Mouse (Mus musculus) megakaryocyte-erythroid progenitor cell, adult 5-6 weeks (primary cell): Measurements from ENCODE around the gene Rasa2. TPM values are rescaled to one million over a fixed set of nuclear protein-coding genes. Genes with fewer than 3 reads are reported as not detected.
"Not testable (repeated sequence)": the region's sequence is repeated elsewhere in the genome, so short reads cannot be mapped to it uniquely, and the experiment has no call there.

ENCODE experiments used
- ATAC-seq: replicated peaks from 2 replicates; pipeline ENCODE4 v1.8.0; 2016; ENCODE audit warnings: mild to moderate bottlenecking, inconsistent platforms; ENCODE audit not compliant: severe bottlenecking, poor library complexity, low FRiP score, low TSS enrichment
- total RNA-seq, 2 experiments: library from RNA; stranded (forward) in 1 of 2; stranded (reverse) in 1 of 2; fragments of 200-1000, 215-1000 nt in 1 of 2; fragments of >200 nt in 1 of 2; fragmentation: Nextera tagmentation in 1 of 2; gene quantifications; 2 replicates each; pipeline ENCODE4 v1.2.3; 2014 to 2017

The Rasa2 gene
- total RNA-seq, 2 experiments from 2014 or later: 8.7 to 9.7 TPM

DNA sequence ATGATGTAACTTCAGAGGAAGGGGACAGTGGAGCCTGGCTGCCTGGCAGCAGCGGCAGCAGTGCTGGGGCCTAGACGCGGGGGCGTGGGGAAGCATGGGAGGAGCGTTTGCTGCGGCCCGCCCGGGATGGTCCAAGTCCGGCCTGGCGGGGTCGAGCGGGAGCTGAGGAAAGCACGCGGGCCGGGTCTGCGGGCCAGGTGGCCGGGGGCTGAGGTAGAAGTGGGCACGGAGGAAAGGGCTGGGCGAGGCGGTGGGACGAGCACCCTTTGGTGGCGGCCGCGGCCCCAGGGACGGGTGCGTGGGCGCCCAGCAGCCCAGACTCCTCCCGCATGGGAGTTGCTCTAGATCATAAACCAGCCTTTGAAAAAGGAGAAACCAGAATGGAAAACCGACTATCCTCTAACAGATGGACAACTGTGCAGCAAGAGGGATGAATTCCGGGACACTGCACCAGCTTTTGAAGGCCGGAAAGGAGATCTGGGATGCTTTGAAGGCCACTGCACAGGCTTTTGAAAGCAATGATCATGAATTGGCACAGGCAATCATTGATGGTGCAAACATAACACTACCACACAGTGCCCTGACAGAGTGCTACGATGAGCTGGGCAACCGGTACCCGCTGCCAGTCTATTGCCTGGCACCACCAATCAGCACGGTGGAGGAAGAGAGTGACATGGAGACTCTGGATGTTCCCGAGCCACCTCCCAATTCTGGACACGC lies 94.4 kb downstream of the Rasa2 start:
- peak; percentile 90 for ATAC-seq

DNA sequence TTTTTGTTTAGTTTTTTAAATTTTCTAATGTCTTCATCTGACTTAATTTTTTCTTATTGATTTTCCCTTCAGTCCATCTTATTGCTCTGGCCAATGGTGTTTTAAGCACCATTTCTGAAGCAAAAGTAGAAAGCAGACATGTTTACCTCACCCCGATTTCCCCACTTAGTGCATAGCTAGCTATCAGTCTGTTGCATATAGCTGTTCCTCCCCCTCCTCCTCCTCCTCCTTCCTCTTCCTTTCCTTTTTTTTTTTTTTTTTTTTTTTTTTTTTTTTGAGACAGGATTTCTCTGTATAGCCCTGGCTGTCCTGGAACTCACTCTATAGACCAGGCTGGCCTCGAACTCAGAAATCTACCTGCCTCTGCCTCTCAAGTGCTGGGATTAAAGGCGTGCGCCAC lies 95.3 kb downstream of the Rasa2 start:
- not testable (repeated sequence) for ATAC-seq

DNA sequence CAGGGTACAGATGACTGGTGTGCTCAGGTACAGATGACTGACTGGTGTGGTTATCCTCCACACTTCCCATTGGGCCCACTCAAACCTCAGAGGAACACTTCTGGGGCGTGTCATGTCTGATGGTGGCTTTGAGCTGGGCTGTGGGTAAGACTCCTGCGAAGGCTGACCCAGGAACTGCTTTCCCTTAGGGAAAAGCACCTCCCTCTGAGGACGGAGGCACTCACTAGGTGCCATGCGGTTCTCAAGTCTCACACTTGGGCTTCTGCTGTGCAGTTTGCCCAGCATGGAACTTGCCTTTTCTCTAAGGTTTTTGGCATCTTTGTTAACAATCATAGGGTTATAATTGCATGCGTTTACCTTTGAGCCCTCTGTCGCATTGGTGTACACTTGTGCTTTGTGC lies 96.0 kb downstream of the Rasa2 start:
- 0 out of 2 replicates have a peak, but pooled peaks have one; percentile 26 for ATAC-seq

DNA sequence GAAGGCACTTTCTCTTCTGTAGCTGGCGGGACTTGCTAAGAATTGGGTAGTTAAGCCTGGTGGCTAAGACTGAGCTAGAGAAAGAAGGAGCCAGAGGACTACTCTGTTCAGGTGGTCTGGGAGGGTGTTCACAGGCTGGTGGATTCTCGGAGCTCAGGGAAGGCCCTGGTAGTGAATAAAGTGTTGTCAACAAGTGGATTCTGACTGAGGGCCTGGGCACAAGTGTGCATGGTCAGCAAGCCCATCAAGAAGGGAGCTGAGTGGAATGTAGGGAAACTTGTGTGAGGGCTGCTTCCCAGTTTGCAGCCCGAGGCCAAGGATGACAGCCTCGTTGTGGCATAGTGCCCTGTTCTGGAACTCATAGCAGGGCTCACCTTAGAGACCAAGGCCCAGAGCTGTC lies 97.2 kb downstream of the Rasa2 start:
- no peak for ATAC-seq

DNA sequence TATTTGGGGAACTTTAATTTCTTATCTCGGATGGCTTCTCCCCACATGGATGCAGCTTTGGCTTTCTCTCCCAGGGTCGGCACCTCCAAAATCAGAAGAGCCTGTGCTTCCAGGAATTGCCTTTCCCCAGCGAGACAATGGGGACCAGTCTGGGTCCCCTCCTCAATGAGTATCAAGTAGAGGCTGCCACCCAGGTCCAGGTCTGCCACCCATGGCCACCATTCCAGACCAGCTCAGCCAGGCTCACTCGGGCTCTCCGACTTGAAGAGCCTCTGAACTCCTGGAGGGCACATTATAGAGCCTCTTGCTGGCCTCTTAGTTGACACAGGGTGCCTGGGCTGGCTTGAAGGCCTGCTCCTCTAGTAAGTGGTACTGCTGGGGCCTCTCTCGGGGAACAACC lies 97.9 kb downstream of the Rasa2 start:
- ATAC-seq: no peak

DNA sequence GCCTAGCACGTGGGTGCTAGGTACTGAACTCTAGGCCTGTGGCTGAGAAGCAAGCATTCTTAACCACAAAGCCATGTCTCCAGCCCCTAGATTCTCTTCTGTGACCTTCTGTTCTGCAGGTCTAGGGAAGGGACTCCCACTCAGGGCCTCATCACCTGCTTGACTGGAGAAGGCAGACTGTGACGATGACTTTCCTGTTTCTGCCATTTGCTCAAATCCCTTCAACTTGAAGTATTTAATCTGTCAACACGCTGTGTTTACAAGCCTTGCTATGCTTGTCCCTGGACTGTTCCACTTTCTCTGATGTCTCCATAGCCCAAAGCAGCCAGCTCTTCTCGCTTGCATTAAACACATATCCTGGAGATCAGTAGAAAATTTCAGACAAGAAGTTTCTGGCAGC lies 98.9 kb downstream of the Rasa2 start:
- ATAC-seq: no peak

DNA sequence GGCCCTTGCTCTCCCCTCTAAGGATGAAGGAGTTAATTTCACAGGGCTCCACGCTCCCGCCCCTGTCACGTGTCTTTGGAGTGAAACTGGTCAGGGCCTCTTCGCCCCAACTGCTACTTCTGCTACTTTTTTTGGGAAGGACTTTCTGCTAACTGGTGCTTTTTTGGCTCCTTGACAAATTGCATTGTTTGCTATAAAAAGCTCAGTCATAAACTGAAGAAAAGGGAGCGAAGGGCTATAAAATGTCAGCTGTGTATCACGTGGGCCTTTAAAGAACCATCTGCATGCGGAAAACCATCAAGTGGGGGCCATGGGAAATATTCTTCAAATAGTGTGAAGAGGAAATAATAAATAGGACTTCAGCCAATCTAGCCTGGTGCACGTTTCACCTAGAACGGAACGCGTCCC lies 100.7 kb downstream of the Rasa2 start:
- no peak for ATAC-seq

DNA sequence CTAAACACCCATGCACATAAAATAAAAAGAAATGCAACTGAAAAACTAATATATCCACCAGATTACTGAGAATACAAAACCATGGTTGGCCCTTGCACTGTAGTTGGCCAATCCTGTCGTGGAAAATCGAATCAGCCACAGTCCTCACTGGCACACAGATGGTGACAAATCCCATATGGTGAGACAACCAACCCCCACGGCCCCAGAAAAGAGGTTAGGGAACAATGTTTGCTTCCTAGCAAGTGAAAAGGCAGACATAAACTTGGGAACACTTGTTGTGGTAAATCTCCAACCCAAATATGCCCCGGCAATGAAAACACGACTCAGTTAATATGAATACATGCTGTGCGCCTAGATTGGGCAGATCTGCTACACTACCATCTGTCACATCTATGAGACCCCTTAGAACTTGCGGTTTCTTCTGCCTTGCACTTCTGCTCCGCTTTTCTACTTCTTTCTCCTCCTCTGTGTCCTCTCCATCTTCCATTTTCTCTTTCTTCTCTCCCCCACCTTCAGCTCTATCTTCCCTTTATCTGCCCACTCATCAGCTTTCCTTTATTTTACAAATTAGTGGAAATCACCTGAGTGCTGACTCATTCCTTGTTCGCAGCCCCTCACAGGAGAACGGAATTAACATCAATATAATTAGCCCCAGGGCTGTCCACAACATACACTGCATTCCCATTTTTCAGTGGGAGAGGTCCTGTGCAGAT lies 101.3 kb downstream of the Rasa2 start:
- no peak for ATAC-seq

DNA sequence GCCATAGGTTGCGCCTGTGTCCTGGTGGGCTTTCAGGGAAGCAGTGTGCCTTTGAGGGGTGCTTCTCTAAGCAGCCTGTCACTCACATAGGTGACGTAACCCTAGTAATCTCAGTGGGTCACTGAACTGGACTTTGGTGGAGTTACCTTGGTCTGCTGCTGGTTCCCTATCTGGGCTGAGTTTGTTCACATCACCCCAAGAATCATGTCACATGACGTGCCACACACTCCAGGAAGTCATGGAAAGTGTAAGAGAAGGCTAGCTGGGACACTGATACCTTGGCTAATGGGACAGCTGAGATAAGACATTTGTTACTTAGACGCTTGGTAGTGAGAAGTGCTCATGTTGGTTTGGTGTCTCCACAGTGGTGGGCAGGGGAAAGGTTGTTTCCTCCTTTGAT lies 105.4 kb downstream of the Rasa2 start:
- ATAC-seq: no peak

DNA sequence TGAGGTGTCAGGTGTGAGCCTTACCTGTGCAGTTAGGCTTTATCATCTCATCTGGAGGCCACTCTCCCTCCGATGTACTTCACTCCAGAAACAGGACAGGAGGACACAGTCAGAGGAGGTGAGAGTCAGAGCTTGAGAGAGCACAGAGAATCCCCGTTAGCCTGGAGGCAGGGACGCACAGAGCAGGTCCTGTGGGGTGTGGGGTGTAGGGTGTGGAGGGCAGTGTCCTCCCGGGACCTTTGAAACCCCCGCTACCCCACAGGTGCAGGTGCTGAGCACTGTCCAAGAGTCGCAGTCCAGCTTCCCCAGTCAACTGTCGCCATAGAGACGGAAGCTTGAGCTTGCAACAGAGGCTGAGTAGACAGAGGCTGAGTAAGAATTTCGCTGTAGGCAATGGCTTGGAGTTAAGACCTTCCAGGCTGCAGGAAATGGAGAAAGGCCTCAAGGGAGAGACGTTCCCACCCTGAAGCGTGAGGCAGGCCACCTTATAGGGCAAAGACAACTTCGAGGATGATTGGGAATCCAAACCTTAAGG lies 106.4 kb downstream of the Rasa2 start, which contains the start of gene Gm28729:
Gm28729 (minus strand) TSS at position 293 of the 535 bp plus-strand sequence.
- ATAC-seq: peak; percentile 23; the same call in 1 of the 2 replicates

DNA sequence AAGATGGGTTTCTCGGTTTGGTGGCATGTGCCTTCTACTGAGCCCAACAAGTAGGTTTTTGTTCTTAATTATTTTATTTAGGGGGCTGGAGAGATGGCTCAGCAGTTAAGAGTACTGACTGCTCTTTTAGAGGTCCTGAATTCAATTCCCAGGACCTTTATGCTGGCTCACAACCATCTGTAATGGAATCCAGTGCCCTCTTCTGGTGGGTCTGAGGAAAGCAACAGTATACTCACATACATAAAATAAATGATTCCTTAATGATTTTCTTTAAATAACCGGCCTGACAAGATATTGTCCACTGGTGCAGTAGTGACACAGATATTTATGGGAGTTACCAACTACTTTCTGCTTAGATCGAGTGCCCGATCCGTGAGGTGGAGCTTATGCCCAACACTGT lies 108.3 kb downstream of the Rasa2 start:
- ATAC-seq: no peak

DNA sequence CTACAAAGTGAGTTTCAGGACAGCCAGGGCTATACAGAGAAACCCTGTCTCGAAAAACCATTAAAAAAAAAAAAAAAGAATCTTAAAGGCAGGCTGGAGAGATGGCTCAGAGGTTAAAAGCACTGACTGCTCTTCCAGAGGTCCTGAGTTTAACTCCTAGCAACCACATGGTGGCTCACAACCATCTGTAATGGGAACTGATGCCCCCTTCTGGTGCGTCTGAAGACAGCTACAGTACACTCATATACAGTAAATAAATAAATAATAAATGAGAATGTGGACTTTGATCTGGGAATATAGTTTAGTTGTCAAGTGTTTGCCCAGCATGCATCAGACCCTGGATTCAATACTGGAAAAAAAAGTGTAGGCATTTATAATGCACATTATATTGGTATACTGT lies 109.8 kb downstream of the Rasa2 start:
- ATAC-seq: not testable (repeated sequence)

DNA sequence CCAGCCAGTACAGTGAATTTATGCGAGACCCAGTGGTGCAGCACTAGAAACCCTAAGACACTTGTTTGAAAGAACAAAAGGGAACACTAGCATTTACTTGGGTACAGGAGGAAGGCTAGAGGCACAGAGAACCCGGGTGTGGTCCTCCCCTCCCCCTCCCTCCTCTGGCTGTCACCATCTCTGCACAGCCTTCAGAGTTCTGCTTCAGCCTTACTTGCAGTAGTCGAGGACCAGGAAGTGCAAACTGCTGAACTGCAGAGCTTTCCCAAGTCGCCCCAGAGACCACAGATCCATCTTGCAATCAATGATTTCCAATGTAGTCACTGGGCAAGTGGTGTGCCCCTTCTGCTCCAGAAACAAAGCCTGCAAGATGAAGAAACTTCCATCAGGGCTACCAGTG lies 114.0 kb downstream of the Rasa2 start:
- ATAC-seq: no peak

DNA sequence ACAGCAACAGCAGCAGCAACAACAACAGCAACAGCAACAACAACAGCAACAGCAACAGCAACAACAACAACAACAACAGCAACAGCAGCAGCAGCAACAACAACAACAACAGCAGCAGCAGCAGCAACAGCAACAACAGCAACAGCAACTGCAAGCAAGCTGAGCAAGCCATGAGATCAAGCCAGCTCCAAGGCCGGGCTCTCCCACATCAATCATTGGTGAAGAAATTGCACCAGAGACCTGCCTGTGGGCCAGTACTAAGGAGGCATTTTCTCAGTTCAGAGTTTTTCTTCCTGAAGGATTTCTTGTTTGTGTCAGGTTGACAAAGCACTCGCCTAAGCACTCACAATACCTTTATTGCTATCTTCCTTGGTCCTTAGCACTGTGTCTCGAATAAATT lies 114.6 kb downstream of the Rasa2 start:
- ATAC-seq: no peak

DNA sequence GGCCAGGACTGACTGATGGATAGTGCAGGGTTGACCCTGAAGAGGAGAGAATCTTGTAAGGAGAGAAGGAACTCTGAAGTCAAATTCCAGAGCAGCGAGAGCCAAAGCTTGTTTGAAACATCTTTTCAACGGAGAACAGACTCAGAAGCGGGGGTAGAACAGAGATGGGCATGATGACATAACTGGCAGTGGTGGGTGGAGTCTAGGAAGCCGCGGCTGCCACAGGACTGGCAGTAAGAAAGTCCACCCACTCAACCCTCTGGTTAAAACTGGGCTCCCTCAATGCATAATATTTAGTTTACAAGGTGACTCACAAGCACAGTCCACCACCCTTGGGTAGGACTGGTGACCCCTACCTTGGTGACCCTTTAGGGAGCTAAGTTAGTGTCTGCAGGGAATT lies 115.7 kb downstream of the Rasa2 start:
- peak; percentile 80 for ATAC-seq

DNA sequence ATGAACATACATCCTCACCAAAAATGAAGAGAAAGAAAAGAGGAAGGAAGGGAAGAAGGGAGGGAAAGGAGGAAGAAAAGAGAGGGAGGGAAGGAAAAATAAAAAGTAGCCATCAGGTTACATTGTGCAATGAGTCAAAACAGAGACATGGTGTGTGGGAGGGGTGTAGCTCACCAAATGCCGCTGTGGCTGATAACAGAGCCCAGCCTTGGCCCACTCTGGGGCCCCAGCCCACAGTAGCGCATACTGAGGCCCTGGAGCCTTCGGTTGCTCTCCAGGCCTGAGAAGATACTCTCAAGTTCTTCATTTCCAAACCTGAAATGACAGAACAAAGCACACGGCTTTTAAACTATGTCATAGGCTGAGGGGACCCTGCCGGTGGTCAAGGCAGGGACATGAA lies 117.1 kb downstream of the Rasa2 start:
- ATAC-seq: peak; percentile 64

DNA sequence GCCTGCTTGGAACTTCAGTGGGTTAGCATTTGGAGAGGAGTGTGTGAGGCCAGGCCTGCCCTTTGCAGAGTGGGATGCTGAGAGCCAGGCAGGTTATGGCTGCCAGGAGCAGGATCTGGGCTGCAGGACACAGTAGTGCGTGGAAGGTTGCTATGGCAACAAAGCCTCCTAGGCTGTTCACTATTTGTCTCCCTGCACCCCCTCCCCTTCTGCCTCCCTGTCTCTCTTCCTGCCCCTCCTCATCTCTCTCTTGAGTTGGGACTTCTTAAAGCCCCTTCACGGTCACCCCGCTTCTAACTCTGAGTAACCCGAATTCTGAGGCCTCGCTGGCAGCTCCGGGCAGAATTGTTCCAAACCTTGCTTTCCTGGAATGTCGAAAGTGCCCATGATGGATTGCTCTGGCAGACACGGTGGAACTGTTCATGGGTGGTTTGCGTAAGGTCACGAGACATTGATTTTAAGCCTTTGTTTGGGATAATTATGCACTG lies 125.4 kb downstream of the Rasa2 start:
- no peak for ATAC-seq

DNA sequence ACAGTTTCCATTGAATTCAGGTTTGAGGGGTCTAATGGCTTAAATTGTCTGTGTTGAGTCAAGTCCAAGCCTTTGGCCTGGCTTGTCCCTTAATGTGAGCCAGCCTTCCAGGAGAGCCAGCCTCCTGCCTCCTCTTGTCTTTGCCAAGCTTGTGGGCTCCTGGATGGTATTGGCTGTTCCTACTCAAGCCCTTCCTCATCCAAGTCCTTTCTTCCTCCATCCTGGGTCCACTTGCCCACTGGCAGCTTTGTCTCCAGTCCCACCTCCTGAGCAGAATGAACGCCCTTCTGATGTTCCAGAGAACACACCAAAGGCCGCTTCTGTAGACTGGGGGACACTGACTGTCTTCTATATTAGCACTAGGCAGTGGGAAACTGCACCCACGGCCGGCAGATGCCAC lies 126.3 kb downstream of the Rasa2 start:
- ATAC-seq: no peak

DNA sequence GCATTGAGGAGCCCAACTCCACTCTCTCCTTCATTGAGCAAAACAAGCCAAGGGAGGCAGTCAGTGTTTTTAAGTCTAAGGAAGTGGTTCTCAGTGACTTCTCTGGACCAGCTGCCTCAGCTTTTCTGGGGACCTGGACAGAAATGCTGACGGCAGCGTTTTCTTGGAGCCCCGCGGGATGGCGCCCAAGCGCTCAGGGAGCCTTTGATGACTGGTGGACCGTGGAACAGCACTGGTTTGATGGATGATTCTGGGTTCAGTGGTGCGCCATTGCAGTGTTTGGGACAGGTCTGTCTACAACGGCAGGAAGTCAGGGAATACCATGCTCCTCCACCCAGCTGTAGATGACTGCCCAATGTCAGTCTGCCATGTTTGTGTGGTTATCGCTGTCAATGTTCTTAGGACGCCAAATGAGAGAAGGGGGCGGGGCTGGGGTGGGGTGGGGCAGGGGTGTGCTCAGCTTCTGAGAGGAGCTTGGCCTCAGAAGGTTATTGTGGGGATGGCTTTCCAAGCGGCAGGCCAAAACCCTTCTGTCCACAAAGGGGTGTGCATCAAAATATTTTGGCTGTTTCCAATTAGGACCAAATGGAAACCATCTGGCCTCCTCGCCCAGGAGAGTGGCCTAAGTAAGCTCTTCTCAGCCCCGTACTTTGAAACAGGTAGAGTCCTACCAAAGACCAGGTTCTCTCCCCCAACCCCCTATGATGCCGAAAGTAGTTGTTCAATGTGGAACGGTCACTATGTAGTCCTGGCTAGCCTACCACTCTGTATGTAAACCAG lies 127.1 kb downstream of the Rasa2 start:
- ATAC-seq: no peak
